Mouse (Mus musculus): ENCODE data around the gene Plekhm2.

GRCm38 (mm10) chr4:141576404-141576803 lies 88.3 kb downstream of the Plekhm2 start:
- TF ChIP-seq CTCF (IDR thresholded peaks at IDR 0.05; ENCODE audit: low read depth, low read length) (no peak), POLR2A (IDR thresholded peaks at IDR 0.05; ENCODE audit: extremely low read depth, insufficient read depth, low read length) (no peak)

All from liver, adult 2 months (tissue).